Mouse (Mus musculus): ENCODE data around the gene Synpr. TPM values are rescaled to one million over a fixed set of nuclear protein-coding genes. Genes with fewer than 3 reads are reported as not detected.

The Synpr gene
- polyA plus RNA-seq, 1 experiment from 2014 or later = 0.33 TPM

DNA sequence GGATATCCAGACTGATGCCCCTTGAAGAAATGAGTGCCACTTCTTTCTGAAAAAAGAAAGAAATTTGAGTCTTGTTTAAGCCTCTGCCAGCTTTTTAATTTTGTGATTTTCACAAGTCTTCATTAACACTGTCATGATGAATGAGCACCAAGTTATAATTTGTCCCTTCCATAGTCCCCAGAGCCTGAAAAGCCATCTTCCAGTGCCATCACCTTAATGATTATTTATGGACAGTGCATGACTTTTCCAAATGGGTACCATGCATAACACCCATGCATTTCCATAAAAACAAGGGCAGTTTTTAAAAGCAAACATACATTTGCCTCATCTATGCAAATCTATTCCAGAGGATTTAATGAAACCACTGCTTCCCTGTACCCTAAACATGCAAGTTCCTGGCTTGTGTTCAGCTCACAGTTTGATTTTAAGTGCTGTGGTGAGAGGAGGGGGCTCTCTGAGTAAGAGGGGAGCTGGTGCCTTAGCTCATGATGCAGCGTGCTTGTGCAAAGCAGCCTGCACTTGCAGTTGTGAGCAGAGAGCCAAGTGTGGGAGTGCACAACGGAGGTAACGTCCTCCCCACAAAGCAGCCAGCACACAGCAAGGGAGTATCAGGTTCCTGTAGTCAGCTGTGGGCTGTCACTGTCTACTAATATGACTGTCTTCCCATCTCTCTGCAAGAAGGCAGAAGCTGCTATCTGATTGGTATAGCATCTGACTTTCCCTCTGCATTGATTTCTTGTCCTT is 169.1 kb downstream of the Synpr start:
- Histone ChIP-seq H3K4me1 (no peaks in the 10 kb centered on the region), H3K27me3 (replicated peaks) (no peaks in the 10 kb centered on the region), H3K9ac (no peak overlapping the region), H3K4me2 (no peak overlapping the region), H3K9me3 (no peaks in the 10 kb centered on the region), H3K27ac (replicated peaks) (no peak overlapping the region), H3K4me3 (no peak overlapping the region), H3K36me3 (no peaks in the 10 kb centered on the region)
- no peak for ATAC-seq (ENCODE audit: extremely low read depth, insufficient number of reproducible peaks, low FRiP score, low TSS enrichment)
- WGBS = 22% methylated on average over 3 of the region's 3 CpGs

DNA sequence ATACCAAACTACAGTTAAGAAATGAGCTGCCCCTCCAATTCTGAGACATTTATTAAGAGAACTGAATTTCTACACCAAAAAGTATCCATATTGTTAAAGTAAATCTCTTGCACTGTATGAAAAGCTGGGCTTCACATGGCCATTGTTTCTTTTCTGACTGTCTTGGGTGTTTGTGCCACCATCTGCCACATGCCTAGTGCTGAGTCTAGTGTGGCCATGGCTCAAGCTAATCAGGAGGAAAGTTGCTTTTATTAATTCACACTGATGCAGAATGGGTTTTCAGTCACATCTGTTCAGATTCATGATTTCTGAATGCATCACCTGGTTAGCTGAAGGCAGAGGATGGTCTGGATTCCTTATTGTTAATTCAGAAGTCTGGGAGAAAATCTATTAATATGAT is 170.4 kb downstream of the Synpr start:
- Histone ChIP-seq H3K9ac (no peak overlapping the region), H3K9me3 (no peaks in the 10 kb centered on the region), H3K27me3 (replicated peaks) (no peaks in the 10 kb centered on the region), H3K4me2 (no peak overlapping the region), H3K27ac (replicated peaks) (no peak overlapping the region), H3K4me3 (no peak overlapping the region), H3K36me3 (no peaks in the 10 kb centered on the region), H3K4me1 (no peaks in the 10 kb centered on the region)
- no peak for ATAC-seq (ENCODE audit: extremely low read depth, insufficient number of reproducible peaks, low FRiP score, low TSS enrichment)

DNA sequence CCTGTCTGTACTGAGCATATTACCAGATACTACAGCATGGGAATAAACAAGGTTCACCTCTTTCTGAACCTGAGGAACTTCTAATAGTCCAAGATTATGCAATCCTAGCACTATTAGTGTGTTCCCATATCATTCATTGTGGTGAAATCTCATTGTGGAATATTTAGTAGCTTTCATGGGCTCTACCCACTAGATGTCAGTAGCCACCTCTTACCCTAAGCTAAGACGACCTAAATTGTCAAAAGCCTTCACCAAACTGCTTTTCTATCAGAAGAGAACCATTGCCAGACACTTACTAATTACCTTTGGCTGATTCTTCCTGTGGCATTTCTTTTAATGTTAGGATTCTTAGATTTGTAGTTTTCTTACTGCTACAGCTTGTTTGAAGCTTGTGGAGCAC is 174.8 kb downstream of the Synpr start:
- Histone ChIP-seq H3K36me3 (no peaks in the 10 kb centered on the region), H3K27me3 (replicated peaks) (no peaks in the 10 kb centered on the region), H3K27ac (replicated peaks) (no peak overlapping the region), H3K9me3 (no peaks in the 10 kb centered on the region), H3K9ac (no peak overlapping the region), H3K4me1 (no peaks in the 10 kb centered on the region), H3K4me3 (no peak overlapping the region), H3K4me2 (no peak overlapping the region)
- 6% methylated on average over 1 of the region's 1 CpGs for WGBS
- no peak for ATAC-seq (ENCODE audit: extremely low read depth, insufficient number of reproducible peaks, low FRiP score, low TSS enrichment)

DNA sequence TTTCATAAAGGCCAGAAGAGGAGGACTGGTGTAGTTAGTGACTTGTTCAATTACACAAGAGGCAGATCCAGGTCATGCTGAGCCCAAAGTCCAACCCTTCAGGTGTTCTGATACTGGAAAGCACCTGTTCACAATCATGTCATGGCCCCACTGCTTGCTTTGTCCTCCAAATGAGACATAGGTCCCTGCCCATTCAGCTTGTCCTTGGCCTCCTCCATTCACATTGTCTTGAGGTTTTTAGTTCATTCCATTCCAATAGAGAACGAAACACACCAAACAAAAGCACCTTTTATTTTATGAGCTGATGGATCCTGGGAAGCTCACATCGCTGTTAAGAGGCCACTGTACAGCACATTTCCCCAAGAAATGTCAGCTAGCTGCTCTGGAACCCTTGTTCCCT is 184.6 kb downstream of the Synpr start:
- Histone ChIP-seq H3K4me1 (no peaks in the 10 kb centered on the region), H3K36me3 (no peaks in the 10 kb centered on the region), H3K4me2 (no peak overlapping the region), H3K27ac (replicated peaks) (no peak overlapping the region), H3K9ac (no peak overlapping the region), H3K4me3 (no peak overlapping the region), H3K9me3 (no peaks in the 10 kb centered on the region), H3K27me3 (replicated peaks) (no peaks in the 10 kb centered on the region)
- no peak for ATAC-seq (ENCODE audit: extremely low read depth, insufficient number of reproducible peaks, low FRiP score, low TSS enrichment)
- WGBS = 66% methylated on average over 2 of the region's 2 CpGs

DNA sequence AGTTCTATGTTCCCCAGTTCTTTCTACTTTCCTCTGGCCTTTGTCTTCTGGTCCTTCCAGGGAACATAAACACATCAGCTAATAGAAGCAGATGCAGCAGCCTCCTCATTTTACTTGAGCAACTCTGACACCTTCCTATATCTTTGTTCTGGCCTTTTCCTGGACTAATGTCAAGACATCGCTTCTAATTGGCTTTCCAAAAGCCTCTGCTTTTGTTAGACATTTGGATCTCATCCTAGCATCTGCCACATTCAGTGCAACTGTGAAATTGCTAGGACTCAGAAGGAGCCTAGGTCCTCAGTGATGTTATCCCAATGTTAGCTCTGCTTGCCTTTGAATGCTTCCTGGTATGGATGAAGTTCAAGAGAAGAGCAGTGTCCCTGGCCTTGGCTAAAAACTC is 193.2 kb downstream of the Synpr start:
- 67% methylated on average over 1 of the region's 1 CpGs for WGBS
- H3K27me3 ChIP-seq (replicated peaks) = no peaks in the 10 kb centered on the region
- no peaks in the 10 kb centered on the region for H3K9me3 ChIP-seq
- H3K36me3 ChIP-seq = no peaks in the 10 kb centered on the region
- no peak overlapping the region for H3K9ac ChIP-seq
- H3K4me2 ChIP-seq = no peak overlapping the region
- no peak overlapping the region for H3K4me3 ChIP-seq
- H3K4me1 ChIP-seq = no peaks in the 10 kb centered on the region
- no peak overlapping the region for H3K27ac ChIP-seq (replicated peaks)
- no peak for ATAC-seq (ENCODE audit: extremely low read depth, insufficient number of reproducible peaks, low FRiP score, low TSS enrichment)

DNA sequence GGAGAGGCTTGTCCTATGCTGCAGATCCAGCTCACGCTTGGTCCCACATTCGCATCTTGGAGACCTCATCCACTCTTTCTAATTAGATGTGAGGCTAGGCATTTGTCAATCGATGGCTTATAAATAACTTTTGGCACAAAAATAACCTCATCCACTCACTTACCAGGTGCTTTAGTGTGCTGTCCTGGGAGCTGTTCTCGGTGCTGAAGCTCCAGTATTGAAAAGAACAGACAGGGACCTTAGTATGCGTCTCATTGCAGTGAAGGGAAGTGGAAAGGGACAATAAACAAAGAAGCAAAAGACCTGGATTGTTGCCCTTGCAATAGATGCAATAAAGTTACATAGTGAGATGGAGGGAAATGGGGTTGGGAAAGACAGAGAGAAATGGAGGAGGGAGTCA is 220.8 kb downstream of the Synpr start:
- Histone ChIP-seq H3K9me3 (no peaks in the 10 kb centered on the region), H3K36me3 (no peaks in the 10 kb centered on the region), H3K4me2 (no peak overlapping the region), H3K9ac (no peak overlapping the region), H3K4me3 (no peak overlapping the region), H3K27ac (replicated peaks) (no peak overlapping the region), H3K27me3 (replicated peaks) (no peaks in the 10 kb centered on the region), H3K4me1 (no peaks in the 10 kb centered on the region)
- WGBS = 46% methylated on average over 5 of the region's 5 CpGs
- no peak for ATAC-seq (ENCODE audit: extremely low read depth, insufficient number of reproducible peaks, low FRiP score, low TSS enrichment)

DNA sequence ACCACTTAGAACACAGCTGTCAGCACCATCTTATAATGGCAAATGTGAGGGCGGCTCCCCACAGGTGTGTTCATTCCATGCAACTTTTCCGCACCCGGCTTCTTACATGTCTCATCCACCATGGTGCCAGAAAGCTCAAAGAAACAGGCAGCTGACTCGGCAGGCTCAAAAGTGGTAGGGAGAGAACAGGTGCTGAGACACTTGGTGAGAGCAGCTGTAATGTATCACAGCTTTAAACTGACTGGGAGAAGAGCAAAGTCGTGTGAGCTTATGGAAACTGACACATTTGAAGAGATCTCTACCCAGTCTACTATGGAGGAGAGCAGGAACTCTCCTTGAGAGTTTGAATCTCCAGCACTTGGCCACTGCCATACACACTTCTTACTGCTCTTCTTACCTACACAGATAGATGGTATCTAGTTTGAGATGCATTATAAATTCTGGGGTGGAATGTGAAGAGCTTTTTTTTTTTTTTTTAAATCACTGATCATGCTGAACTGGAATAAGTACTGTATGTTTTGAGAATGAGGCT is 234.1 kb downstream of the Synpr start:
- no peaks in the 10 kb centered on the region for H3K27me3 ChIP-seq (replicated peaks)
- H3K4me2 ChIP-seq = no peak overlapping the region
- no peaks in the 10 kb centered on the region for H3K36me3 ChIP-seq
- H3K27ac ChIP-seq (replicated peaks) = no peak overlapping the region
- H3K9ac ChIP-seq = no peak overlapping the region
- no peaks in the 10 kb centered on the region for H3K4me1 ChIP-seq
- WGBS = 75% methylated on average over 5 of the region's 5 CpGs
- ATAC-seq (ENCODE audit: extremely low read depth, insufficient number of reproducible peaks, low FRiP score, low TSS enrichment) = no peak
- no peak overlapping the region for H3K4me3 ChIP-seq
- no peaks in the 10 kb centered on the region for H3K9me3 ChIP-seq

DNA sequence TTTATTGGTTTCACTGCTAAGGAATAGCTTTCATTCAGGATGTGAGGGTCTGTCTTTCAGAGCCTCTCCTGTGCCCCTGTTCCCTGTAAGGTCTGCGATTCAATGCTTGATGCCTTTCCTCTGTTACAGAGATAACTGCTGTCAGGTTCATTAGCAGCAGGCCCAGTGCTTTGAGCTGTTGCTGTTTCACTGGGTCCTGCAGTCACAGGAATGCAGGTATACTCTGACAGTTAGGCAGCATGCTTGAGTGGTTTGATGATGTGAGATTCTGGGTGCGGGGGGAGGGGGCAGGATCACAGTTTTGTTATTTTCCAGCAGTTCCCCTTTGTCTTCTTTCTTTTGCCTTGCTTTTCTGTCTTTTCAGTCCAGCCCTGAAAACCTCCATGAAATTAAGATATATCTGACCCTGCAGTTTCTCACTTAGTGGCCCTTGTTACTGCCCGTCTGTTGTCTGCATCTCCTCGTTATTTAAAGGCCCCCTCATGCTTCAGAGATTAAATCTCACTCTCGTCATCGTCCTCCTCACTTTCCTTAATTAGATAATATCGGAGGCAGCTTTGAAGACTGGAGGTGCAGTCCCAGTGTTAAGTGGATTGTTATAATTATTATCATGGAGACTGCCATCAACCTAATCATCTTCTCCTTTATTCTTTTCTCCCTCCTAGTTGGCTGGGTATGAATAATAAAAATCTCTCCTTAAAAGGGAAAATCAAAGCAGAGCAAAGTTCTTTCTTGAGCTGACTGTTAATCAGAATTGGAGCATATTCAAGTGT is 234.8 kb downstream of the Synpr start:
- Histone ChIP-seq H3K9ac (no peak overlapping the region), H3K27ac (replicated peaks) (no peak overlapping the region), H3K4me2 (no peak overlapping the region), H3K9me3 (no peaks in the 10 kb centered on the region), H3K36me3 (no peaks in the 10 kb centered on the region), H3K4me1 (no peaks in the 10 kb centered on the region), H3K27me3 (replicated peaks) (no peaks in the 10 kb centered on the region), H3K4me3 (no peak overlapping the region)
- ATAC-seq (ENCODE audit: extremely low read depth, insufficient number of reproducible peaks, low FRiP score, low TSS enrichment) = no peak
- WGBS = 57% methylated on average over 7 of the region's 7 CpGs

DNA sequence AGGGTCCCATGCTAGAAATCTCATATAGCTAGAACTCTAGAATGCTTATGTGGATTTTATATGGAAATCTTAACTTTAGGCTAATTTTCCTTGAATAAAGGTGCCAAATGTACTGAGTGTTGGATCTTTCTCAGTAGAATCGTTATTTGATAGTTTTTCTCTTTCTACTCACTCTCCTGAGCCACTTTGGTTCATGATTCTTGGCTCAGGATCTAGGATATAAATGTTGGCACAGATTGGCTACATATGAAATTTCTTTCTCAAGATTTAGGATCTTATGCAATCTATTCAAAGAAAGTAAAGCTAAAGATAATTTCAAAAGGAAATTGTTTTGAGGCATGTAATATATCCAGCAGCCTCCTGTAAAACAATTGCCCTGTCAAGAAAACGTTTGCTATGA is 263.2 kb downstream of the Synpr start:
- Histone ChIP-seq H3K9me3 (no peaks in the 10 kb centered on the region), H3K27me3 (replicated peaks) (no peaks in the 10 kb centered on the region), H3K27ac (replicated peaks) (no peak overlapping the region), H3K4me3 (no peak overlapping the region), H3K4me1 (no peaks in the 10 kb centered on the region), H3K4me2 (no peak overlapping the region), H3K9ac (no peak overlapping the region), H3K36me3 (no peaks in the 10 kb centered on the region)
- ATAC-seq (ENCODE audit: extremely low read depth, insufficient number of reproducible peaks, low FRiP score, low TSS enrichment) = no peak
- 34% methylated on average over 2 of the region's 2 CpGs for WGBS

DNA sequence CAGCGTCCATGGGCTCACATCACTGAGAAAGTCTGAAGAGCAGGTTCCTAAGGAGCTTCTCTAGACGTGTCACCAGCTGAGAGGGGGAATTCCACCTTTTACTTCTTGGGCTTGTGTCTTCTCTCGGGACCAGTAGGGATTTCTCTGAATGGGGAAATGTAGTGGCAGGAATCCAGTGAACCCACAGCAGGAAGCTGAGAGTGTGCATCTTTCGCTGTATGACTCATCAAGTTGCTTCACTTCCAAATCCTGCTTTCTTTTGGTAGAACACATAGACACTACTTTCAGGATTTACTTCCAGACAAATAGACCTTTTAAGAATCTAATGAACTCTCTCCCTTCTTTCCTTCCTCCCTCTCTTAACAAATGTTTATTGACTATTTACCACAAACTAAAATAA is 266.6 kb downstream of the Synpr start:
- Histone ChIP-seq H3K27me3 (replicated peaks) (no peaks in the 10 kb centered on the region), H3K9me3 (no peaks in the 10 kb centered on the region), H3K4me1 (no peaks in the 10 kb centered on the region), H3K4me3 (no peak overlapping the region), H3K36me3 (no peaks in the 10 kb centered on the region), H3K27ac (replicated peaks) (no peak overlapping the region), H3K9ac (no peak overlapping the region), H3K4me2 (no peak overlapping the region)
- ATAC-seq (ENCODE audit: extremely low read depth, insufficient number of reproducible peaks, low FRiP score, low TSS enrichment) = no peak
- 63% methylated on average over 4 of the region's 4 CpGs for WGBS

DNA sequence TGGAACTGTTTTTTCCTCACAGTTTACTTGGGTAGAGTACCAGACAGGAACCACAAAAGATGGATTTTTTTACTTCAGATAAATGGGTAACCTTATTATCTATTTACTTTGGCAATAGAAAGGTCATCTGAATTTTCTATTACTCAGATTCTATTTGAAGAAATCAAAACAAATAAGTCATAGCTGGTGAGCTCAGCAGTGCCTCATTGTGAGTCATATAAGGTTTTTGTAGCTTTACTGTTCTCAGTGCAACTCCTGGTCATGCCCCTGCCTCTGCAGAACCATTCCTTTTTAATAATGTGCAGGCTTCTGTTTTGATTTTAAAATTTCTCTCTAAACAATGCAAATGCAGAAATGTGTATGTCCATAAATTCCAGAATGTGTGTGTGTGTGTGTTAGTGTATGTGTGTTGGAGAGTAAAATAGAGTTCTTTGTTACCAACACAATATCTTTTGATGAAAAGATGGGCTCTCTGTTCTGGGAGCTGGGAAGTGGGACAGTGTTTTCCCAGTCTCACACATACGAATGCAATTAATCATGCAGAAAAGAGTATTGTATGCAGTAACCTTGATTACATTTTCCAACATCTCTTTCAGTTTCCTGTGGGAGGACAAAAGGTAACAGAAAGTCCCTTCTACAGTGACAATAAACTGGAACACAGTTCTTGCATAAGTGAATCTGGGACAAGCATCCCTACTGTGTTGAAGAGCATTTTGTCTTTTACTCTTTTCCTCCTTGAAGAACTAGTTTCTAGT is 269.2 kb downstream of the Synpr start:
- H3K9ac ChIP-seq = no peak overlapping the region
- no peaks in the 10 kb centered on the region for H3K9me3 ChIP-seq
- no peaks in the 10 kb centered on the region for H3K36me3 ChIP-seq
- H3K4me2 ChIP-seq = no peak overlapping the region
- no peak overlapping the region for H3K4me3 ChIP-seq
- H3K27ac ChIP-seq (replicated peaks) = no peak overlapping the region
- WGBS = 56% methylated on average over 1 of the region's 1 CpGs
- no peak for ATAC-seq (ENCODE audit: extremely low read depth, insufficient number of reproducible peaks, low FRiP score, low TSS enrichment)
- no peaks in the 10 kb centered on the region for H3K27me3 ChIP-seq (replicated peaks)
- H3K4me1 ChIP-seq = no peaks in the 10 kb centered on the region
